Mouse (Mus musculus): ENCODE measurements around the gene Zbtb7b.

Gene Zbtb7b

DNA sequence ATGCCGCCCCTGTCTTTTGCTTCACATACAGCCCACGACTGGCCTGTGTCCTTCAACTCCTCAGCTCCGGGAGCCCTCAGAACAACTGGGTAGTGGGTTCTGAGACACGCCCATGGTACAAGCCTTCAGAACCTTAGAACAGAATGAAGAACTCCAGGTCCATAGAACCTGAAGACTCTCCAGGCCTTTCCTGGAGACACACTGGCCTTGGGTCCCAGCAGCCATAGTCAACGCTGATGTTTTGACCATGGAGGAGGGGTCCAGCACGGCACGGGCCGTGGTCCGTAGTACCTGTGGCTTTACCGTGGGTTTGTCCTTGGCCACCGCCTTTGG lies 29.5 kb downstream of the Zbtb7b start, which contains the start of gene Dcst1:
Gene Dcst1, minus strand, starts transcription at position 101 of the 333 bp plus-strand sequence.
- no peak for DNase-seq

DNA sequence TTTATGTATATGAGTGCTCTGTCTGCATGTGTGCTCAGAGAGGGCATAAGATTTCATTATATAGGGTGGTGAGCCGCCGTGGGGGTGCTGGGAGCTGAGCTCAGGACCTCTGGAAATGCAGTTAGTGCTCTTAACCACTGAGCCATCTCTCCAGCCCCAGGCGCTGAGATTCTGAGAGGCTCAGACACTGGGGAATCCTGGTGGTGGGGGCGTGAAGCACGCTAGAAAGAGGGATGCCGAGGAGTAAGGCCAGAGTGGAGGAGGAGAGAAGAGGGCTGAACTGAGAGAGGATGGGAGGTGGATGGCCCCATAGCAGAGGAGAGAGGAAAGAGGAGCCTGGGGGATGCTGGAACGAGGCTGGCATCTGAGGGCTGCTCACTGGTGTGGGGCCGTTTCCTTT lies 29.9 kb downstream of the Zbtb7b start:
- DNase-seq: no peak

DNA sequence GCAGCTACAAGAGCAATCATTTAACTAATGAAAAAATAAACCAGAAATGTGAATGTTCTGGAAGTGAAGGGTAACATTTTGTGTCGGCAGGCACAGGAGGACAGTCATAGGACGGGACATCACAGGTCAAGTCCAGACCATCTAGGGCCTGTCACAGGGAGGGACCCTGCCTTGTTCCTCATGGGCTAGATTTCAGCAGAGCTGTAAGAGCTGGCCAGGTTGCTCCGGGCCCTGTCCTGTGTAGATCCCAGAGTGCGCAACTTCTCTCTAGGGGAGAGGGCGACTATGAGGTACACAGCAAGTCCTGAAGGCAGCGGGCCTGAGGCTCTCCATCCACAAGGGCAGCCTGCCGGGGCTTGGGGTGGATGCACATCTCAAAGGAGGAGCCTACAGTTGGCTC lies 32.9 kb downstream of the Zbtb7b start, which contains the start of gene Dcst2:
Gene Dcst2, plus strand, starts transcription at position 301 of the 400 bp plus-strand sequence.
- no peak for DNase-seq

DNA sequence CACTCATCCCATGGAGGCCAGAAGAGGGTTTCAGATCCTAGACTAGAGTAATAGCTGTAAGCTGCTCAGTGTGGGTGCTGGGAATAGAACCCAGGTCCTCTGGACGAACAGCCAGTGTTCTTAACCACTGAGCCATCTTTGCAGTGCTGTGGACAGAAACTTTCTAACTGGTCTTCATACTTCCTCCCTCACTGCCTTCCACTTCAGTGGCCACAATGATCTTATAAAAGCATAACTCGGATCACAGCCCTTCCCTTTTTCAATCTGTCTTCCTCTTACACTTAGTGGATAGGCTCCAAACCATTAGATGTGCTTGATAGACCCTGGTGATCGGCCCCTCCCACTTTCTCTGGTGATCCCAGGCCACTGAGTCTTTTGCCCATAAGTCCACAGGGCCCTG lies 34.3 kb downstream of the Zbtb7b start:
- DNase-seq: no peak

DNA sequence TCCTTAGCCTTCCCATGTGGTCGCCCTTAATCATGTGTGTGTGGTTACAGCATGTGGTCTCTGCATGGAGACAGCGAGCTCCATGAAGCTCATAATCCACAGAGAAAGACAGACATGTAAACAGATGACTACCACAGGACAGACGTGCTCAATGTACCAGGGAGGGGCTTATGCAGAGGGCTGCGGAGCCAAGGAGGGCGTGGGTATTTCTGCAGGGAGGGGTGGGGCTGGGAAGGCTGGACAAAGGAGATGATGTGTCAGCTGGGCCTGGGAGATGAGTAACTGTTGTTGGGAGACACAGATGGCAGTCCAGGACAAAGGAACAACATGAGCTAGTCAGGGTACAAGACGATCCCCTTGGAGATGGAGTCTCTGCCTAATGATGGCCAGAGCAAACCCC lies 34.9 kb downstream of the Zbtb7b start:
- DNase-seq: no peak

DNA sequence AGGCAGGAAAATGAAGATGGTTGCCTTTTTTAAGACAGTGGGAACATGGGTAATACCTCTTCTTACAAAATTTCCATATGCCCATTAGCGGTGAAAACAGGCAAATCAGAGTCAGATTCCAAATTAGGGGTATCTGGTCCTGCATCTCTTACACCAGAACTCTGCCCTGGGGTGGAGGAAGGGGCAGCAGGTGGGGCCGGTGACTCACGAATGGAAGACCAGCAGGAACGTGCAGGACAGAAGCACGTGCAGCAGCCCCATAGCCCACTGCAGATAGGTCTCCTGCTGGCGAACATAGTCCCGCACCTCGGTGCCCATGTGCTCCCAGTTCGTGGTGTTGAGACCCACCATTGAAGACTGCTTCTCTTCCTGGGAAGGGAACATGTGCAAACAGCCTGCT lies 38.5 kb downstream of the Zbtb7b start:
- no peak for DNase-seq

DNA sequence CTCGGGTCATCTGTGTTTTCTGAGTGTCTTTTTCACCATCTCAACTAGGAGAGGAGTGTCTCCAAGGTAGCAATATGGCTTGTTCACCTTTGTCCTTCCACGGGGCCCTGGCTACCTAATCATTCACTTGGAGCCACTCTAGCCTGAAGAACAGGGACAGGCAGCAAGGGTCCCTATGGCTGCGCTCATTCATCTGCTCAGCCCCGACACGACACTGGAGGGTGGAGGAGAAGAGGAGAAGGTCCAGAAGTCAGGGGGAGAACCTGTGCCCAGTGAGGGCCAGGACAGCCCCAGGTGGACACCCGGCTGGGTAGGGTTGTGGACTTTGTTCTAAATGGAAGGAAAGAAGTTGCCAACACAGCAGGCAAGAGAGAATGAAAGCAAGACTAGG lies 39.1 kb downstream of the Zbtb7b start:
- DNase-seq: no peak

DNA sequence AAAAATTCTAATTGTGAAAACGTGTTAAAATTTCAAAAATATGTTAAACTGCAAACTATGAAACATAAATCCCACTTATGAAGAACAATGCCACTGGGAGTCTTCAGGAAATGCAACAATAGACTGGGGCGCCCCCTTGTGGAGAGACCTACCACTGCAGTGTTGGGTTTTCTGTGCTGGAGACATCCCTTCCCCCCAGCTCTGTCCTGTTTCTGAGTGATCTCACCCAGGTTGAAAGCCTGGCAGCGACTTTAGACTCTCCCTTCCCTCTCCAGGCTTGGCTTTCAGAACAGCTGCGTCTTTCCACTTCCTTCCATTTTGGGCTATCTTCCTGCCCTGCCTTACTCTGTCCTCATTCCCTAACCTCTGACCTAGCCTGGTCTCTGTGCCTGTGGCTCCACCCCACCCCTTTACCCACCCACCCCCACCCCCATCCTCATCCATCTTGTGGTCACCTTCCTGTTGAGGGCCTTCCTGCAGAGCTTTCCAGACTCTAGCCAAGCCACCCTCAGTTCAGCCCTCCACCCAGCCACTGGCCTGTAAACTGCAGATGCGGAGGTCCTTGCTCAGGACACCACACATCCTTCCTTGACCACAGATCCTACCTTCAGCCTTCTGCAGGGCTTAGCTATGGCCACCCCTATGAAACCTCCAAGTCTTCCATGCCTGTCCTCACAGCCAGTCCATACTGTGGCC lies 39.6 kb downstream of the Zbtb7b start:
- peak; percentile 93 for DNase-seq

DNA sequence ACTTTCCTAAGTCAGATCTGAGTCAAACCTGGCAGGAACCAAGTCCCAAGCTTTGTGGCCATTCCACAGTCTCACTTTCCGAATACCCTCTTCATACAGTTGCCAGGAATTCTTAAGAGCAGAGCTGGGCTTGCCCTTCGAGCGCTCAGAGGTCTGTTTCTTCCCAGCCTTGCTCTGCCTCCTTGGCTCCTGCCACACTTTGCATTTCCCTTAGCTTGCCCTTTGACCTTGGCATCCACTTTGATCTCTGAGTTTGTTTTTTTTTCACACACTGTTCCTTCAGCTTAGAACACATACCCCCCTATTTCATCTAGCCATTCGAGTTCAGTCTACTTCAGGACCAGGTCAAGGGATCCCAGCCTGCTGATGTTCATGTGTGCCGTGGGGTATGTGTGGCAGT lies 43.3 kb downstream of the Zbtb7b start:
- DNase-seq: no peak

DNA sequence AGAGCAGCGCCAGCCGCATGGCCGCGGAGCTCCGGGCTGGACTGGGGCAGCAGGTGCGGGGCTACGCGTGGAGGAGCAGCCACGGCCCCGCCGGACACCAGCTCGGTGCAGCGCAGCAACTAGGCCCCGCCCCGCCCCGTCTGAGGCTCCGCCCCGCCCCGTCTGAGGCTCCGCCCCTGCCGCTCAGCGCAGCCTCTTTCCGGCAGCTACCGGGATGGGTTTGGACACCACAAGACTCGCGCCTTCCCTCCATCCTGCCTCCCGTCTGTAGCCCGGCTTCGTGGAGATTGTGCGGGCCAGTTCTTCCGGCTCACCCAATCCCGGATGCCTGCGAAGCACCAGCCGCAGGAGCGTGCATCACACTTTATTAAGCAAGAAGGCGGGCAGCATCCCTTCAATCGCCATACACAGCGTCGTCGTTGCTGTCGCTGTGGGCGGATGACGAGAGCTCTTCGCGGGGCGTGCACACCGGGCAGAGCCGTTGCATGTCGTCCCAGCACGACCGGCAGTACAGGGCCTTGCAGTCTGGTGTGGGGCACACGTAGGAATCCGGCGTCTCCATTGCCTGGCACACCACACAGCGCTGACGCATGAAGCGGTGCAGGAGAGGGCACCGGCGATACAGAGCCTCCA lies 44.6 kb downstream of the Zbtb7b start, which contains the start of gene Adam15:
Gene Adam15, minus strand, starts transcription at position 128 of the 633 bp plus-strand sequence.
- peak; percentile 93 for DNase-seq

DNA sequence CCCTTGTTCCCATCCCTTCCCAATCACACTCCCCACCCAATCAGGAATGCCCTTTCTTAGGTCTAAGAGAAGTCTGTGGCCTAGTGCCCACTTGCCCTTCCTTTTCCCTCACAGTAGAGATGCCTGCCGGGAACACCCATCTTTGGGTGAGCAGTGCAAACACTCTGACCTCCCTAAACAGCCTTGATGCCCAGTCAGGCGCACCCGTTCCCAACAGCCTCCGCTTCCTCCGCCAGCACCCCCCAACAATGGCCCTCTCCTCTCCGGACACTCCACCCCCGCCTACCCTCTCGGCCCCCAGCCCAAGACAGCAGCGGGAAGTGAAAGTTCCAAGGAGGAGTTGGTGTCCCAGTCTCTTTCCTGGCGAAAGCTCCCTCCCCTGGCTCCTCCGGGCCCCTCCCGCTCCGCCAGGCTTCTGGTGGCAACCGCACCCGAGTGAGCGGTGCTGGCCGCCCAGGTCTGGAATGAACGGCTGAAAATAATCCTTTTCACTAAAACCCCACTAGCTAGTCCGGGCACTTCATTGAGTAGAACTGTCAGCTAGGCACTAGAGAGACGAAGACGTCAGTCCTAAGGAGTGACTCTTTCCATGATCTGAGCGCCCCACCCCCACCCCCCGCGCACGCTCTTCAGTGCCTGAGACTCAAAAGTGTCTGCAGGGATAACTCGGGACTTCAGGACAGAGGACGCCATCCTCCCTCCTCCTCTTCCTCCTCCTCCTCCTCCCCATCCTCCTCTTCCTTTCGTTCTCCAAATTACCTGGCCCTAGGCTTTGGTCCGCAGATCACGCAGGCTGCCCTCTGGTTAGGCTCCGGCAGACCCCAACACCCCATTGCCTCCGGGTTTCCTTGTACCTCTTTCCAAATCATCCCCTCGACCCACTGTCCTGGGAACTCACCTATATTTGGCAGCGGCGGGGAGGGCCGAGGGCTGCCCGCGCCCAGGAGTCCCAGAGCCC lies 45.4 kb downstream of the Zbtb7b start:
- DNase-seq: peak; percentile 72

DNA sequence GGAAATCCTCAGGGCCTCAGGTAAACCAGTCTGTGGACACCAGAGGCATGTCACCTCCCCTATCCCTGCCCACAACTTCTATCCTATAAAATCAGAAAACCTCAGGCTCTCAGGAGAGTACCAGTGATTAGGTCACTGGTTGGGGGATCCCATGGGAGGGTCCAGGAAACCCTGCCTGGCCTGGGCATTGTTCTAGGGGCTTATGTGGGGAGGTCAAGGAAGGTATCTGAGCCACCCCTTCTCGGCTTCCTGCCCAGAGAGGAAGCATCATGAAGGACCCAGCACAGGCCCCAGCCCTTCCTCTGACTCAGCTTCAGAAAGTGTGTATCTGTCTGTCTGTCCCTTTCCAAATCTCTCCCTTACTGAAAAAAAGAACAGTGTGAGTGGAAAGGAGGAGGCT lies 46.7 kb downstream of the Zbtb7b start:
- DNase-seq: no peak

DNA sequence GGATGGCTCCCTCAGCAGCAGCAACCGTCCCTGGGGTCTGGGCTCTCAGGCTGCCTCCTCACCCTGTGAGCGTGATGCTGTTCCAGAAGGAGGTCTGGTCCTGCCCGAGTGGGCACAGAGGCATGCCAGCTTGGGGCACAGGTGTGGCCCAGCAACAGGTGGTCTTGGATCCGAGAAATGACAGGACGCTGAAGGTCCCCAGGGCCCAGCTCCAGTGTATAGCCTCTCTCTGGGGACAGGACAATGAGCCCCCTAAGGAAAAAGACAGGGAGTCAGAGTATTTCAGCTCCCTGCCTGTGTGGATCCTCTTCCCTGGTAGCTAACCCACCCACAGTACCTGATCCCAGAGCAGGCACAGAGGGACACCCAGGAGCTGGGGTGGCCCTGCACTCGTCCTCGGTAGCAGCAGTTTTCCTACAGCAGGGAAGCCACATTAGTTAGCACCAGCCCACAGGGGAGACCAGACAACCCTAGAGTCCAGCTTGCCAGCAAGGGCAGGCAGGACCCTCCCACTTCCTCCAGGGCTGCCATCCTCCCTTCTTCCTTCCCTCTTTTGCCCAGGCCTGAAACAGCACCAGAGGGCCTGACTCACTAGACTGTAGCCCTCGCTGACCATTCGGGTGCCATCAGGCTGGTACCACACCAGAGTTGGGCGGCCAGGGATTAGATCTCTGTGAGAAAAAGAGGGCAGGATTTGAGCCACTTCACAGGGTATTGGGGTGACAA lies 47.6 kb downstream of the Zbtb7b start:
- DNase-seq: no peak

DNA sequence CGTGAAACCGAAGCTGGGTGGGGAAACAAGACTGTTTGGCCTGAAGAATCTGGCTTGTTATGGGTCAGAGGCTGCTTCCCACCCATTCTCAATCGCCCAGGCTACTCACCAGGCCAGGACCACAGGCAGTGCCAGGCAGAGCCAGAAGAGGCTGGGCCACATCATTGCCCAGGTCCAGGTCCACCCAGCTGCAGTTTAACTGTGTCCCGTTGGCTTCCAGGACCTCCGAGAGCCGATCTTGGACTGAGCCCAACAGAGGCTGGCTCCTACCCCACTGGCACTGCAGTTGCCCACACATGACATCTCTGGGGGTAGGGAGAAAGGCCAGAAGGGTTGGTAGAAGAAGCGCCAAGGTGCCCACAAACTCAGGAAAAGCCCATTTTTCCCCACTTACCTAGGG lies 51.3 kb downstream of the Zbtb7b start:
- no peak for DNase-seq

DNA sequence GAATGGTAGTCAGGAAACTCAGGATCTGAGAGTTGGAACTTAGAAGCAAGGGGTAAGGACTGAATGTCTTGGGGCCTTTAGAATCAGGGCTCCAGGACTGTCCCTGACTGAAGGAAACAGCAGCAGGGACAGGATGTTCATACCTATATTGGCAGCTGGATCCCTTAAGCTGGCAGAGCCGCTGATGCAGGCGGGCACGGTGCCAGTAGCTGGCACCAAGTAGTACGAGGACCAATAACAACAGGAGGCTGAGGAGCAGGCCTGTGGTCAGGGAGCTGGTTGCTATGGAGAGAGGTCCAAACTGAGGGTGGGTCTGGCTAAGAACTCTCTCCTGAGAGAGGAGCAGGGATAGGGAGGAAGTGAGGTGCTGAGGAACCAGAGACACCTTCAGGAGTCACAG lies 52.8 kb downstream of the Zbtb7b start:
- DNase-seq: no peak

DNA sequence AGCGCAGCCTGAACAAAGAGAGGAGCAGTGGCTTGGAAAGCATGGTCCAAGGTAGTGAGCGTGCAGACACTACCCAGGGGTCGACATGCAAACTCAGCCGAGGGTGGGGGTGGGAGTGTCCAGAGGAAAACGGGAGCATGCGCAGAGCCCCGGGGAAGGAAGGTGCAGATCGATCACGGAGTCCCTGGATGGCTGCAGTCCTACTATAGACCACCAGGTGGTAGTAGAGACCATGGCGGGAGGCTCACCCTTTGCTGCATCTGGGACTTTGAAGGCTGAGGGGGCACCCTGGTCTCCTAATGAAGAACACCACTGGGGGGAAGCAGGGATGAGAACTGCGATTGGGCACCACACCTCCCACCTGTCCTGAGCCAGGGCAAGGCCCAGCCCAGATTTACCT lies 54.1 kb downstream of the Zbtb7b start:
- peak; percentile 84 for DNase-seq

DNA sequence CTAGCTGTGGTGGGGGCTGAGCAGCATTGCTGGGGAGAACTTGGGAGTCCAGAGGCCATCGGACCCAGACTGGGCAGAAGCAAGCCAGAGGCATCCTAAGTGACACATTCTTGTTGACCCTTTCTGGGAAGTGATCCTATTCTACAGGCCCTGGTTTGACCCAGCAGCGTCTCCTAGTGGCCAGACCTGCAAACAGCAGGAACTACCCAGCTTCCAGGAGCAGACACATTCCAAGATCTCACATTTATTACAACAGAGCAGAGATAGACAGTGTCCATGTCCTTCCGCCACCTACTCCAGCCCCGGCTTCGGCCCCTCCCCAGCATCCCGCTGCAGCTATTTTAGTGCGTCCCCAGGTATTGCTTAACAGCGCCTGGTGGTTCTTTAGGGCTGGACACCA lies 55.2 kb downstream of the Zbtb7b start:
- peak; percentile 76 for DNase-seq

DNA sequence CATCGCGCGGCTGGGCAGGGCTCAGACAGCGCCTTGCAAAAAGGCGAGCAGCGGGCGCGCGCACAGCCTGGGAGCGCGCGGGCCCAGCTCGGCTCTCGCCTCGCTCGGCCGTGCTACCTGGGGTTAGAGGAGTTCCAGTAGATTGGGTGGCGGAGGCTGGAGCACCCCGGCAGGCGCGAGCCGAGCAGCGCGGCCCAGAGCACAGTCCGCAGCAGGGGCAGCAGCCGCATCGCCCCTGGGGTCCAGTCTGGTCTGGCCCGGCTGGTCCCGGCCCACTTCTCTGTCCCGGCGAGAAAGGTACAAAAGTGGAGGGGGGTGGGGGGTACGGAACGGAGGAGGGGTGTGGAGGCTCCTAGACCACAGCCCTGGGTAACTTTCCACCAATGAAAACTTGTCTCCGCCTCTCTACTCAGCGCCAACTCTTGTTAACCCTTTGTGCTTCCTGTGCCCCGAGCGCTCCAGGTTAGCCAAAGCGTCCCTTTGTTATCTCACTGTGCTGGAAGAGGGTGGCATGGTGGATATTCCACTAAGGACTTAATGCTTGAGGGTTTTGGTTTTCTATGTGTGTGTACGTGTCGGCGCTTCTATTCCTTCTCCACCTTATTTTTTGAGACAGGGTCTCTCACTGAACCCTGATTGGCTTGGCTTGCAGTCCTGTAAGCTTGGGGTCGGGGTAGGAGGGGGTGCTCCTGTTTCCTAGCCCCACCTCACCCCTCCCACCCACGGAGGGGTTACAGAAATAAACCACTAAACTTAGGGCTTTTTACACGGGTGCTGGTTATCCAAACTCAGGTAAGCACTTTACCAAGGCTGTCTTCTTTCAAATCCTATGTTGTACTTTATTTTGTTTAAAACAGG lies 56.6 kb downstream of the Zbtb7b start, which contains the start of gene Efna4:
Gene Efna4, minus strand, starts transcription at position 308 of the 858 bp plus-strand sequence.
- DNase-seq: peak; percentile 58

DNA sequence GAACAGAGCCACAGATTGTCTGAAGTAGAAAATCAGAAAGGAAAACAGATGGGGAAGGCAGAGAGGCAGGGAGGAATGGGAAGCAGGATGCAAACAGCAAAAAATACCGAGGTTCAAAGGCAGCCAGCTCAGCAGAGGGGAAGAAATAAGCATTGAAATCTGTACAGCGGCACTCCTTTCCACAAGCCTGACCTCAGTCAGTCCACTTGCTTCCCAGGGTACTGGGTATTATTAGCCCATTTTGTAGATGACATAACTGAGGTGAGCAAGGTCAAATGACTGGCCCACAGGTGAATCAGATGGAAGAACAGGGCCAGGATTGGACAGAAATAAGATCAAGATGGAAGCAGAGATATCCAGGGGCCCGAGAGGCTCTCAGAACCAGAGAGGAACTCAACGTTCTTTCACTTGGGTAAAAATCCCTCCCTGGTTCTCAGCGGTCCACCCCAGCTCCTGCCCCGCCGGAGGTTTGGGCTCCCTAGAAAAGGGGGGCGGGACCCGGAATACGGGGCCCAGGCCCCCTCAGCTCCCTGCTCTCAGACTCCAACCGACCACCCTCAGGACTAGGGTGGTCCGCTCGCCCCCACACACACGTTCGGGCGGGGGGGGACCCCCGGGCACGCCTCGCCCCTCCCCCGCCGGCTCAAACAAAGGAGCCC lies 57.4 kb downstream of the Zbtb7b start:
- no peak for DNase-seq

DNA sequence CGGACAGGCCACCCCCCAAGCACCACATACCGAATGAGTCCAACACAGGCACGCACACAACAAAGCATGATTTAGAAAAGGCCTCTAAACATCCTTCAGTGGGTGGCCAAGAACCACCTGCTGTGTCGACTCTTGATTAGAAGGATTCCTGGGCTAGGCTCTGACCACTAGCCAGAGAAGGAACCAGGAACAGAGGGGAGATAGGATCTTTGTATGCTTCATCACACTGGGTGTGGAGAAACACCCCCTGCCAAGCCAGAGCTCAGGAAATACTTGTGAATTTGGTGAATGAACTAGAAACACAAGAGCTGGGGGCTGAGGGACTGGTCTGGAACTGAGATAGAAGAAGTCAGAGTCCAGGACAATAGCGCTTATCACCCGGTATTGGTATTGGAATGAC lies 58.0 kb downstream of the Zbtb7b start:
- no peak for DNase-seq

DNA sequence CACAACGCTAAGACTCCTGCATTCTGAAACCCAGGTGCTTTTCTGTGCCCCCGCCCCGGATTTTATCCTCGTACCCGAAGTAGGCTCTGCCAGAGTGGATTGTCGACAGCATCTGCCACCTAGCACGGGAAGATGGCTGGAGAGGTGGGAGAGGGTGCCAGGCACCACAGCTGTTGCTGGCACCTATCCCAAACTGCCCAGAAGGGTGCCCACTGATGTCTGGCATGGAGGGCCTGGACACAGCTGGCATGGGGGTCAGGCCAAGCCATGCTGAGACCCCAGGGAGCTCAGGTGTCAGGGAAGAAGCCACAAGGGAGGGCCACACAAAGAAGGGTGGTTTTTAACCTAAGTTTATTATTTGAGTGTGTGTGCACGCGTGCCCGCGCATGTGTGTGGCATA lies 61.5 kb downstream of the Zbtb7b start:
- no peak for DNase-seq

Data from lung, postnatal 14 days (tissue).